Mouse (Mus musculus) hindbrain, embryonic 13.5 days (tissue): ENCODE data around the gene Baz1b. TPM values are rescaled to one million over a fixed set of nuclear protein-coding genes. Genes with fewer than 3 reads are reported as not detected.

Source experiments
- ATAC-seq: fragments of 200-750 bp; cut with Nextera tagmentation; 2 replicates; pipeline ENCODE4 v1.8.0; 2017; ENCODE audit warnings: moderate TSS enrichment; ENCODE audit not compliant: low FRiP score
- H3K27ac ChIP-seq: fragments of 300-500 bp; sonication (generic); 2 replicates; pipeline ENCODE4 v1.5.1; 2015; ENCODE audit warnings: inconsistent platforms, mild to moderate bottlenecking, moderate library complexity
- H3K27me3 ChIP-seq: fragments of 300-500 bp; sonication (generic); 2 replicates; pipeline ENCODE4 v1.6.1; 2015; ENCODE audit warnings: mild to moderate bottlenecking, inconsistent platforms
- H3K36me3 ChIP-seq: fragments of 300-500 bp; sonication (generic); 2 replicates; pipeline ENCODE4 v1.6.1; 2015; ENCODE audit warnings: mild to moderate bottlenecking, inconsistent platforms
- H3K4me1 ChIP-seq: fragments of 300-500 bp; sonication (generic); replicated peaks from 2 replicates; pipeline ENCODE4 v1.6.1; 2015; ENCODE audit warnings: inconsistent platforms
- H3K4me2 ChIP-seq: fragments of 300-500 bp; sonication (generic); 2 replicates; pipeline ENCODE4 v1.6.1; 2015; ENCODE audit warnings: inconsistent platforms, mild to moderate bottlenecking, moderate library complexity
- H3K4me3 ChIP-seq: fragments of 300-500 bp; sonication (generic); 2 replicates; pipeline ENCODE4 v1.5.1; 2015; ENCODE audit warnings: mild to moderate bottlenecking, inconsistent platforms
- H3K9ac ChIP-seq: fragments of 300-500 bp; sonication (generic); 2 replicates; pipeline ENCODE4 v1.6.1; 2015; ENCODE audit warnings: mild to moderate bottlenecking, inconsistent platforms
- H3K9me3 ChIP-seq: fragments of 300-500 bp; sonication (generic); 2 replicates; pipeline ENCODE4 v1.6.1; 2016; ENCODE audit warnings: inconsistent platforms
- WGBS: fragments of 180-500 bp; shearing (Covaris S2); methylation state at CpG from one replicate; pipeline ENCODE4 v1.1.7; 2015; 5-methylcytosine and 5-hydroxymethylcytosine counted together
- polyA plus RNA-seq: library from polyadenylated mRNA; unstranded; fragments of >200 nt; fragmentation: Nextera tagmentation; extraction: Ambion mirVana; gene quantifications from 2 replicates; pipeline ENCODE4 v1.2.1, GENCODE M21; 2015

Gene Baz1b
- 35.9 and 38.1 TPM in 2 replicates for polyA plus RNA-seq

DNA sequence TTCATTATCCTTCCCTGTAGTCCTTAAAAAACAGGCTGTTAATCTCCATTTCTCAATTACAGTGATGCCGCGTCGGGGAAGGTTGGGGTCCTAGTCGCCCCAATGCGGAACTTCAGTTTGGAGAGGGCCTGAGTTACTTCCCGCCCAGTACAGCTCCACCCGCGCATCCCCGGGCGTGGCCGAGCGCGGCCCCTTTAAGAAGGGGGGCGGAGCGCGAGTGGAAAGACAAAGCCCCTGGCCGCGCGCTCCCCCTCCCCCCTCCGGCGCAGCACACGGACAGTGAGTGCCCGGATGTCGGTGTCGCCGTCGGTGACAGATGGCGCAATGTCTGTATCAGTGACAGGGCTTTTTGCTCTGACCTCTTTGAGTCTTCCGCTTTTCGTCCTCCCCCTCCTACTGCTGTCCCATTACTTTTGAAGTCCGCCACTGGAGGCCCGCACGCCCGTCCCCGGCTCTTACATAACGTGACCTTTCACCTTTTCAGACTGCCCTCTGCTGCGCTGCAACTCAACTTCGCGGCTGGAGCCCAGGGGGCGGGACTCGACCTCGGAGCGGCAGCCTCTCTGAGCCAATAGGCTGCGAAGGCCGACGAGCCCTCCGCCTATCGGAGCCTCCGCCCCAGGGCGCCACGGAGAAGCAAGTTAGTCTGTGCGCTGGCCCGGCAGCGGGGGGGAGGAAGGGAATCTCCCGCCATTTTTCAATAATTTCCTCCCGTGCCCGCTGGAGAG is at the start of gene Baz1b:
Gene Baz1b, plus strand, starts transcription at position 644 of the 728 bp plus-strand sequence.
- WGBS: under 1% methylated on average over 54 of the region's 57 CpGs
- Histone ChIP-seq H3K4me2 (peak within 1 kb of the TSS; percentile 87), H3K27ac (peak within 1 kb of the TSS; percentile 97), H3K27me3 (no peaks in the 10 kb centered on the region), H3K9ac (peak within 1 kb of the TSS; percentile 98), H3K9me3 (peaks cover 4% of the 10 kb centered on the region; the same call in 1 of the 2 replicates), H3K4me1 (peaks cover 31% of the 10 kb centered on the region), H3K4me3 (peak within 1 kb of the TSS; percentile 99), H3K36me3 (peaks cover 28% of the 10 kb centered on the region)
- peak; percentile 97 for ATAC-seq

GRCm38 (mm10) chr5:135139881-135140280 is 47.2 kb upstream of the Baz1b start:
- WGBS: 78% methylated on average over 2 of the region's 2 CpGs
- ATAC-seq: no peak
- H3K9me3 ChIP-seq: no peaks in the 10 kb centered on the region

DNA sequence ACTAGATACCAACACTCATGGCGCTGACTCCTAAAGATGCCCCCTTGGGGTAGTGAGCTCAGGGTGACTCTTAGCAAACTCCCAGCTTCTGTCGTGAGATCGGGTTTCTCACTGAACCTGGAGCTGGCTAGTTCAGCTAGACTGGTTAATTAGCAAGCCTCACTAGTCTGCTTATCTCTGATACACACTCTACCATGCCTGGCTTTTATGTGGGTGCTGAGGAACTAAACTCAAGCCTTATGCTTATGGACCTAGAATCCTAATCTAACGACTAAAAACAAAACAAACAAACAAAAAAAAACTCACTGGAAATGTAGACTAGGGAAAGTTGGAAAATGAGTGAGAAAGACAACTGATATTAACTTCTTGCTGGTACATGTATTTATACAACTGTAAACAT is 42.6 kb upstream of the Baz1b start:
- H3K4me2 ChIP-seq: no peak overlapping the region
- no peak overlapping the region for H3K27ac ChIP-seq
- no peak for ATAC-seq
- WGBS: 67% methylated on average over 4 of the region's 4 CpGs
- H3K9ac ChIP-seq: no peak overlapping the region
- H3K27me3 ChIP-seq: 0 out of 2 replicates have a peak, but pooled peaks cover 4% of the 10 kb centered on the region
- H3K4me3 ChIP-seq: no peak overlapping the region
- H3K36me3 ChIP-seq: no peaks in the 10 kb centered on the region
- peaks cover 7% of the 10 kb centered on the region; the same call in 1 of the 2 replicates for H3K4me1 ChIP-seq
- no peaks in the 10 kb centered on the region for H3K9me3 ChIP-seq

More at GRCm38 (mm10) chr5:135139881-135140280, 47.2 kb upstream of the Baz1b start:
- Histone ChIP-seq H3K4me2 (no peak overlapping the region), H3K36me3 (no peaks in the 10 kb centered on the region), H3K27me3 (peaks cover 24% of the 10 kb centered on the region), H3K27ac (no peak overlapping the region), H3K4me1 (no peaks in the 10 kb centered on the region), H3K9ac (no peak overlapping the region), H3K4me3 (no peak overlapping the region)

DNA sequence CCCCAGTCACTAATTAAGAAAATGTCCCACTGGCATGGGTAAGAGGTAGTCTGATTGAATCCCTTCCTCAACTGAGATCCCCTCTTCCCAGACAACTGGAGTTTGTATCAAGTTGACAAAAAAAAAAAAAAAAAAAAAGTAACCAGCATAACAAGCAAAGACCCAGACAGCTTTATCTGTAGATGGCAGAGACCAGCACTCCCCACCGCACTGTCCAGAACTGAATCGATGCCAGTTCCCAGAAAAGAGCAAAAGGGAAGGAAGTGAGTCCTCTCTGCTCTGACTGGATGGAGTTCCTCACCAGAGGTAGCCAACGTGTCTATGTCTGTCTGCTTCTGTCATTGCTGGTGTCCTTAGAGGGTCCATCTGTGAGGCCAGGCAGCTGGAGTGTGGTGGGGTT is 41.5 kb upstream of the Baz1b start:
- H3K36me3 ChIP-seq: no peaks in the 10 kb centered on the region
- 85% methylated on average over 3 of the region's 3 CpGs for WGBS
- H3K27ac ChIP-seq: no peak overlapping the region
- peaks cover 14% of the 10 kb centered on the region for H3K4me1 ChIP-seq
- no peak overlapping the region for H3K9ac ChIP-seq
- no peaks in the 10 kb centered on the region for H3K9me3 ChIP-seq
- no peak overlapping the region for H3K4me3 ChIP-seq
- ATAC-seq: no peak
- no peak overlapping the region for H3K4me2 ChIP-seq
- 0 out of 2 replicates have a peak, but pooled peaks cover 4% of the 10 kb centered on the region for H3K27me3 ChIP-seq

GRCm38 (mm10) chr5:135145955-135146354 is 41.1 kb upstream of the Baz1b start:
- H3K36me3 ChIP-seq: no peaks in the 10 kb centered on the region
- H3K9ac ChIP-seq: no peak overlapping the region
- H3K9me3 ChIP-seq: no peaks in the 10 kb centered on the region
- no peak overlapping the region for H3K4me2 ChIP-seq
- no peak for ATAC-seq
- no peak overlapping the region for H3K27ac ChIP-seq
- no peak overlapping the region for H3K4me3 ChIP-seq
- 0 out of 2 replicates have a peak, but pooled peaks cover 4% of the 10 kb centered on the region for H3K27me3 ChIP-seq
- peaks cover 15% of the 10 kb centered on the region for H3K4me1 ChIP-seq

- Histone ChIP-seq H3K4me2 (peak overlapping the region; percentile 82), H3K4me3 (peak overlapping the region; percentile 70), H3K9me3 (no peaks in the 10 kb centered on the region), H3K4me1 (peaks cover 15% of the 10 kb centered on the region), H3K36me3 (no peaks in the 10 kb centered on the region), H3K27ac (peak overlapping the region; percentile 81; the same call in 1 of the 2 replicates), H3K9ac (peak overlapping the region; percentile 81), H3K27me3 (no peaks in the 10 kb centered on the region)
- WGBS: 0% methylated on average over 13 of the region's 13 CpGs
- no peak for ATAC-seq
Measured at GRCm38 (mm10) chr5:135148715-135149052, 38.4 kb upstream of the Baz1b start.

DNA sequence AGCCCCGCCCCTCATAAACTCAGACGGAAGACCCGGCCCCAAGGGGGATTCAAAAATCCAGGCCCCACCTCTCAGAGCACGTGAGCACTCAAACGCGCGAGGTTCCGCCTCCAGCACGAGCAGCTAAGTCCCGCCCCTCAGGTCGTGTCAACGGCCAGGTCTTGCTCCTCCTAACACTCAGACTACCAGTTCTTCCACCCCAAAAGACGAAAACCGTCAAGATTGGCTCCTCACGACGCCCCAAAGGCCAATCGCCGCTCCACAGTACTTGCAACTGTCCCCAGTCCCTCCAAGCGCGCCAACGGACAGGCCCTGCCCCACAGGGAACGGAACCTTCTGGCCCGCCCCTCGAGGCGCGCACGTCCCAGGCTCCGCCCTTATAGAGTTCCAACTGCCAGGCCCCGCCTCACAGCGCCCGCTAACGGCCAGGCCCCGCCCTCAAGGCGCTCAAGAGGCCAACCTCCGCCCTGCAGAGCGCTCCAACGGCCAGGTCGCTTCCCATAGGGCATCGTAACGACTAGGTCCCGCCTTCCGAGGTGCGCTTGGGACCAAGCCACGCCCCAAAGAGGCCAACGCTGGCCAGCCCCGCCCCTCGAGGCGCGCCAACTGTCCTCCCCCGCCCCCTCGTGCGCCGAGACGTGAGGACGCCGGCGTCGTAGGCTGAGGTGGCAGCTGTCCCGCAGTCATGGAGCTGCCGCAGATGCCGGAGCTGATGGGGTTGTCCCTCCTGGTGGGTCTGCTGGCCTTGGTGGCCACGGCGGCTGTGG is 37.8 kb upstream of the Baz1b start, which contains the start of gene Tbl2:
Gene Tbl2, plus strand, starts transcription at position 605 of the 767 bp plus-strand sequence.
- Histone ChIP-seq H3K4me3 (peak within 1 kb of the TSS; percentile 70), H3K4me2 (peak within 1 kb of the TSS; percentile 82), H3K4me1 (peaks cover 15% of the 10 kb centered on the region), H3K27me3 (no peaks in the 10 kb centered on the region), H3K9me3 (no peaks in the 10 kb centered on the region), H3K9ac (peak within 1 kb of the TSS; percentile 81), H3K36me3 (peaks cover 4% of the 10 kb centered on the region), H3K27ac (peak within 1 kb of the TSS; percentile 81)
- WGBS: under 1% methylated on average over 60 of the region's 63 CpGs
- ATAC-seq: peak; percentile 98

- H3K27me3 ChIP-seq: no peaks in the 10 kb centered on the region
- peak overlapping the region; percentile 82 for H3K4me2 ChIP-seq
- no peaks in the 10 kb centered on the region for H3K9me3 ChIP-seq
- peaks cover 15% of the 10 kb centered on the region for H3K4me1 ChIP-seq
- H3K4me3 ChIP-seq: peak overlapping the region; percentile 70
- ATAC-seq: no peak
- peak overlapping the region; percentile 81 for H3K9ac ChIP-seq
- under 1% methylated on average over 23 of the region's 23 CpGs for WGBS
- H3K27ac ChIP-seq: peak overlapping the region; percentile 81
- peaks cover 9% of the 10 kb centered on the region for H3K36me3 ChIP-seq
Measured at GRCm38 (mm10) chr5:135149820-135150178, 37.3 kb upstream of the Baz1b start.

DNA sequence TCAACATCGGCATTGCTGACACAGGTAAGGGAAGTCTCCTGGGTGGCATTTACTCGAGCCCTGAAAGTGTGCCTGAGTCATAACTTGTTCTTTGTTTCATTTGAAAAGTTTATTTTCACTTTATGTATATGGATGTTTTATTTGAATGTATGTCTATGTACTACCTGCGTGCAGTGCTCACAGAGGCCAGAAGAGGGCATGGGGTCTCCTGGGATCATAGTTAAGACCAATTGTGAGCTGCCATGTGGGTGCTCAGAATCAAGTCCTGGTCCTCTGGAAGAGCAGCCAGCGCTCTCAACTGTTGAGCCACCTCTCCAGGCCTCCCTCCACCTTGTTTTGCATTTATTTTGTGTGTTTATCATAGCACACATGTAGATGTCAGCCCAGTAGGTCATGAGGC is 30.6 kb upstream of the Baz1b start:
- Histone ChIP-seq H3K4me3 (no peak overlapping the region), H3K9ac (no peak overlapping the region), H3K9me3 (no peaks in the 10 kb centered on the region), H3K27ac (no peak overlapping the region), H3K4me2 (no peak overlapping the region), H3K4me1 (no peaks in the 10 kb centered on the region), H3K36me3 (peaks cover 75% of the 10 kb centered on the region), H3K27me3 (no peaks in the 10 kb centered on the region)
- 93% methylated on average over 4 of the region's 4 CpGs for WGBS
- no peak for ATAC-seq

- Histone ChIP-seq H3K36me3 (peaks cover 66% of the 10 kb centered on the region), H3K4me1 (no peaks in the 10 kb centered on the region), H3K4me3 (no peak overlapping the region), H3K4me2 (no peak overlapping the region), H3K9ac (0 out of 2 replicates have a peak overlapping the region, but pooled peaks have one; percentile 24), H3K27me3 (no peaks in the 10 kb centered on the region), H3K27ac (no peak overlapping the region), H3K9me3 (no peaks in the 10 kb centered on the region)
- WGBS: 96% methylated on average over 4 of the region's 4 CpGs
- ATAC-seq: no peak
Measured at GRCm38 (mm10) chr5:135161221-135161620, 25.8 kb upstream of the Baz1b start.

GRCm38 (mm10) chr5:135161650-135162049 is 25.4 kb upstream of the Baz1b start:
- H3K9me3 ChIP-seq: no peaks in the 10 kb centered on the region
- peaks cover 62% of the 10 kb centered on the region for H3K36me3 ChIP-seq
- no peaks in the 10 kb centered on the region for H3K4me1 ChIP-seq
- no peaks in the 10 kb centered on the region for H3K27me3 ChIP-seq
- H3K9ac ChIP-seq: 0 out of 2 replicates have a peak overlapping the region, but pooled peaks have one; percentile 24
- no peak for ATAC-seq
- 97% methylated on average over 7 of the region's 7 CpGs for WGBS
- no peak overlapping the region for H3K4me2 ChIP-seq
- no peak overlapping the region for H3K27ac ChIP-seq
- H3K4me3 ChIP-seq: no peak overlapping the region

DNA sequence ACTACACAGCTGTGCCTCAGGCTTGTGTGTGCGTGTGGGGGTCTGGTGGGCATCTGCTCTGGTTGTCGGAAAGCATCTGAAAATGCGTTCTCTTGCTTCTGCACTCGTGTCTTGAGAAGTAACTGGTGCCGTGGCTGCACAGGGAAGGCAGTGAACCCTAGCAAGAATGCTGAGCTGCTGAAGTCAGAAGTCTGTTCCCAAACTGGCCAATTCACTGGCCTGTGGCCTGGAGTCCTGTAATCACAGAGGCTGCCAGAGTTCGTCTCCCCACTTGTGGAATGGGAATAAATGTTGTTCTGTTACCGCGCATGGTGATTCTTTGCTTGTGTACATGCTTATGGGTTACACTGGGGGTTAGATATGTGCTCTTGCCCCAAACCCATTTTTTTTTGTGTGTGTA is 24.7 kb upstream of the Baz1b start:
- peaks cover 55% of the 10 kb centered on the region for H3K36me3 ChIP-seq
- no peaks in the 10 kb centered on the region for H3K4me1 ChIP-seq
- no peaks in the 10 kb centered on the region for H3K9me3 ChIP-seq
- no peak overlapping the region for H3K27ac ChIP-seq
- 96% methylated on average over 8 of the region's 8 CpGs for whole genome bisulfite sequencing
- ATAC-seq: no peak
- H3K4me3 ChIP-seq: no peak overlapping the region
- no peak overlapping the region for H3K4me2 ChIP-seq
- no peaks in the 10 kb centered on the region for H3K27me3 ChIP-seq
- H3K9ac ChIP-seq: no peak overlapping the region
